Mouse (Mus musculus): ENCODE measurements around the gene Gm20388.
A peak's percentile ranks its signal among the peaks of the same experiment; 100 is the strongest.
"Not testable (repeated sequence)": the region's sequence is repeated elsewhere in the genome, so short reads cannot be mapped to it uniquely, and the experiment has no call there.

The Gm20388 gene

GRCm38 (mm10) chr8:122554786-122555185 is 2644.1 kb downstream of the Gm20388 start:
- no peak for DNase-seq (ENCODE audit: low read depth, low spot score)

GRCm38 (mm10) chr8:122556030-122557009 is 2645.7 kb downstream of the Gm20388 start:
- no peak for DNase-seq (ENCODE audit: low read depth, low spot score)

GRCm38 (mm10) chr8:122557248-122558038 is 2646.8 kb downstream of the Gm20388 start:
- DNase-seq (ENCODE audit: low read depth, low spot score): no peak

- no peak for DNase-seq (ENCODE audit: low read depth, low spot score)
Observed at GRCm38 (mm10) chr8:122558671-122559349, 2648.2 kb downstream of the Gm20388 start.

- DNase-seq (ENCODE audit: low read depth, low spot score): no peak
Observed at GRCm38 (mm10) chr8:122561199-122561598, 2650.6 kb downstream of the Gm20388 start.

- no peak for DNase-seq (ENCODE audit: low read depth, low spot score)
Observed at GRCm38 (mm10) chr8:122564363-122565352, 2654.0 kb downstream of the Gm20388 start.

- no peak for DNase-seq (ENCODE audit: low read depth, low spot score)
Observed at GRCm38 (mm10) chr8:122566766-122567165, 2656.1 kb downstream of the Gm20388 start.

- DNase-seq (ENCODE audit: low read depth, low spot score): peak; percentile 87
Observed at GRCm38 (mm10) chr8:122567361-122568108, 2656.9 kb downstream of the Gm20388 start, which contains the start of gene Cdt1. Gene Cdt1 (plus strand): TSS chr8:122568015.

GRCm38 (mm10) chr8:122568109-122568504 is 2657.5 kb downstream of the Gm20388 start:
- no peak for DNase-seq (ENCODE audit: low read depth, low spot score)

- DNase-seq (ENCODE audit: low read depth, low spot score): no peak
Observed at GRCm38 (mm10) chr8:122568881-122569309, 2658.3 kb downstream of the Gm20388 start.

- no peak for DNase-seq (ENCODE audit: low read depth, low spot score)
Observed at GRCm38 (mm10) chr8:122569329-122569728, 2658.7 kb downstream of the Gm20388 start.

- DNase-seq (ENCODE audit: low read depth, low spot score): no peak
Observed at GRCm38 (mm10) chr8:122569996-122570395, 2659.4 kb downstream of the Gm20388 start.

- no peak for DNase-seq (ENCODE audit: low read depth, low spot score)
Observed at GRCm38 (mm10) chr8:122571153-122571552, 2660.5 kb downstream of the Gm20388 start.

- DNase-seq (ENCODE audit: low read depth, low spot score): no peak
Observed at GRCm38 (mm10) chr8:122571750-122572267, 2661.2 kb downstream of the Gm20388 start.

- DNase-seq (ENCODE audit: low read depth, low spot score): no peak
Observed at GRCm38 (mm10) chr8:122572751-122573150, 2662.1 kb downstream of the Gm20388 start.

GRCm38 (mm10) chr8:122573176-122573575 is 2662.5 kb downstream of the Gm20388 start:
- DNase-seq (ENCODE audit: low read depth, low spot score): not testable (repeated sequence)

- DNase-seq (ENCODE audit: low read depth, low spot score): no peak
Observed at GRCm38 (mm10) chr8:122573577-122573976, 2662.9 kb downstream of the Gm20388 start.

GRCm38 (mm10) chr8:122574264-122574663 is 2663.6 kb downstream of the Gm20388 start:
- DNase-seq (ENCODE audit: low read depth, low spot score): no peak

GRCm38 (mm10) chr8:122574667-122575251 is 2664.1 kb downstream of the Gm20388 start:
- DNase-seq (ENCODE audit: low read depth, low spot score): no peak

All from c-Kit-negative CD71-positive TER-119-positive erythroid progenitor cells, embryonic 14.5 days (primary cell).